Mouse (Mus musculus) MN1 (cell line): ENCODE measurements around the gene Ubr4.
"Not testable (repeated sequence)": the region's sequence is repeated elsewhere in the genome, so short reads cannot be mapped to it uniquely, and the experiment has no call there.

Experiments used
- DNase-seq: peaks from one replicate; pipeline ENCODE4 v3.0.0-alpha.2; 2016; ENCODE audit warnings: low spot score

Ubr4 gene

GRCm38 (mm10) chr4:139357211-139357610 lies 4.8 kb downstream of the Ubr4 start:
- no peak for DNase-seq

DNA sequence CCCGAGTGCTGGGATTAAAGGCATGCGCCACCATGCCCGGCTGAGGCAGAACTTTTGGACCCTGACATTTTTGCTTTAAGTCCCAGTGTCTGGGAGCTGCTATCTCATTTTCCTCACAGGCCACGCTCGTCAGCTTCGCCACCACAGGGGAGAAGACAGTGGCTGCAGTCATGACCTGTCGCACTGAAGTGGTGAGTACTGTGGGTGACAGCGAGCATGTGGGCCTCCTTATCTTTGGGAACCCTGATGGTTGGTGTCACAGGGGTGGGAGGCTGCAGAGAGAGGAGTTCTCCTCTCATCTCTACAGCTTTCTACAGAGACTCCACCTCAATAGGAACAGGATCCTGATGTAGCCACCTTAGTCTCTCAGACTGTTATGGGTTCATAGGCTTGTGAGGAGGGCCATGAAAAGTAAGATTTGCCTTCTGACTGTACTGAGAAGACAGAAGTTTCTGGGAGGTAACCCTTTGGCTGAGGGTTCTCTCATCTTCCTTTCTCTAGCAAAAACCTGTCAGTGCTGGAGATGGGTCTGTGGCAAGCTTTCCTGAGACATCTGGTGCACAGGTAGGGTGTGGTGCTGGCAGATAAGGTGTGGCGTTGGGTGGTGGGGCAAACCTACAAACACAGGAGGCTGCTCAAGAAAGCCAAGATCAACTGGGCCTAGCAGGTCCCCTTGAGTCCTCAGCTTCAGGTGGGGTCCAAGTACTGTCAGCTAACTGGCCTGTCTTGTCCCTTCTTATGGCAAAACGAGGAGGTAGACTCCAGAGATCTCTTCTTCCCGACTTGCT lies 8.5 kb downstream of the Ubr4 start:
- DNase-seq, result no peak

- no peak for DNase-seq
These were observed 14.9 kb downstream of the Ubr4 start for GRCm38 (mm10) chr4:139367336-139367735.

GRCm38 (mm10) chr4:139368038-139368437 lies 15.6 kb downstream of the Ubr4 start:
- no peak for DNase-seq

DNA sequence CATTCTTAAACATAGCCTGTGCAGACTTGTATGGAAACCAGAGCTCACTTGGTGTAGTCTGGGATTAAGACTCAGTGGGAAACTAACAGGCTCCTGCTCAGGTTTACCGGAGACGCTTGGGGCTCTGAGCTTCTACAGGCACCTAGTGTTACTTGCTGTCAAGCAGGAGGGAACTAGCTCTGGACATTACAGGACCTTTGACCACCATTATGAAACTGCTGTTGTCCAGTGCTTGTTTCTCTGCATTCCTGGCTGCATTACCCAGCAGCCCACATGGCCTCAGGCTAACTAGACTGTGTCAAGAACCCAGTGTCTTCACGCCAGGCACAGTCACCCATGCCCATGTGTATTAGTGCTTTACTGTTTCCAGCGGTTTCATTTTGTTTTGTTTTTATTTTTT lies 20.7 kb downstream of the Ubr4 start:
- DNase-seq, result no peak

- DNase-seq, result no peak
These were observed 21.1 kb downstream of the Ubr4 start for GRCm38 (mm10) chr4:139373531-139373930.

GRCm38 (mm10) chr4:139379719-139380118 lies 27.3 kb downstream of the Ubr4 start:
- DNase-seq, result peak; percentile 42

- peak; percentile 98 for DNase-seq
These were observed 27.9 kb downstream of the Ubr4 start for GRCm38 (mm10) chr4:139380207-139380748.

DNA sequence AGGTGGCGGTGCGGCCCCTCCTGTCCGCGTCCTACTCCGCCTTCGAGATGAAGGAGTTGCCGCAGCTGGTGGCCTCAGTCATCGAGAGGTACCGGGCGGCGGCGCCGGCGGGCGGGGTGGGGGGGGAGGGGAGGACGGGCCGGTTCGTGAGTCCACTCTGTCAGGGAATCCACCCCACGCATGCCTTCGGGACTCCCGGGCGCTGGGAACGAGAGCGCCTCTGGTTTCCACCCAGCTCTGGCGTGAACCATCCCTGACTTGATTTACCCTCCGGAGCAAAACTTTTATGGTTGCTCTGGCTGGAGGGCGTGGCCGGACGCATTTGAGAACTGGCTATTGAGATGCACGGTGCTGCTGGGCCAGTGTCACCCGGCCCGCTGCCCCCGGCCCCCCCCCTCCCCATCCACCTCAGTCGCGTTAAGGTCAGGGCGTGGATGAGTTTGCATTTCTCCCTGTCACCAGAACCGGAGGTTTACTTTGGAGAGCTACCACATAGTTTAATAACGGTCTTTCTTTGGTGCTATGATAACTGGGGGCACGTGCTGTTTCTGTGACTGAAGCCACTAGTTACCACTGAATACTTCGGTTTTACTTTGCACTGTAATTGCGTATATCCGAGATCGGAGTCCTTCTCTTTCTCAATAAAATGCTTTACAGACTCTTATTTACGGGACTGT lies 28.5 kb downstream of the Ubr4 start:
- DNase-seq, result no peak

DNA sequence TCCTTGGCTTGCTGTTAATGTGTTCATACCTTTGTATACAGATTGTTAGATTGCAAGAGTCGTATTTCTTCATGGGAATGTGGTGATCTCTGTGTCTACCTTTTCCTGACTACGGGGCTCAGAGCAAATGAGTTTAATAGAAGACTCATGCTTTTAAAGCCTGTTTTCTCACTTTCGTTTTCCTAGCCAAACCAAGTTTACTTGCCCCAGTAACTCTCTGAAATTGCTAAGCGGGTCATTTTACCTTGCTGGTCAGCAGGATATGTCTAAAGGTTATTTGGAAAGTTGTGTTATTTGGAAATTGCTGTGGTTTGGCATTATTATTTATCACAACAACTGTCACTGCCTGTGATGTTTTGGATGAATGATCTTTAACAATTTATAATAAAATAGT lies 29.0 kb downstream of the Ubr4 start:
- DNase-seq, result no peak

DNA sequence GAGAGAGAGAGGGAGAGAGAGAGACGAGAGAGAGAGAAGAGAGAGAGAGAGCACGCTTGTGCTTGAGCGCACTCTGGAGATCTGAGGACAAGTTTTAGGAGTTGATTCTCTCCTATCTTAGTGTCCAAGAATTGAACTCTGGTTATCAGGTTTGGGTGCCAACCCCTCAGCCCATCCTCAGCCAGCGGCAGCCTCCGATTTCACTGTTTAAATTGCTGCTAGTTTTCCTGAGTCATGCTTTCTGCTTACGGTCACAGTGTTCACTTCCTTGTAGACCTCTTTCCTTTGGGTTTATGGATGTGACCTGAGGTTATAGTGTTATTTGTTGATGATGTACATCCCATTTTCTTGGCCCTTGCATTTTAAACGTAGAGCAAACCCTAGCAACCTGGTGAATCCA lies 29.8 kb downstream of the Ubr4 start:
- peak; percentile 25 for DNase-seq

DNA sequence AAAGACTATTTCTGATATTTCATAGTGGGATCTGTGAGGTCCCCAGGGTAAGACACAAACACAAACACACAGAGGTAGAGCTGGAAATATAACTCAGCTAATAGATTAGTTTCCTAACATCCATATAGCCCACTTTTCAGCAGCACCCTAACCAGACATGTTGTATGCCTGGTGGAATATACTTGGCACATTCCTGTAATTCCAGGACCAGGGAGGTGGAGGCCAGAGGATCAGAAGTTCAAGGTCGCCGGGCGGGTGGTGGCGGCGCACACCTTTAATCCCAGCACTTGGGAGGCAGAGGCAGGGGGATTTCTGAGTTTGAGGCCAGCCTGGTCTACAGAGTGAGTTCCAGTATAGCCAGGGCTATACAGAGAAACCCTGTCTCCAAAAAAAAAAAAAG lies 33.4 kb downstream of the Ubr4 start:
- not testable (repeated sequence) for DNase-seq

DNA sequence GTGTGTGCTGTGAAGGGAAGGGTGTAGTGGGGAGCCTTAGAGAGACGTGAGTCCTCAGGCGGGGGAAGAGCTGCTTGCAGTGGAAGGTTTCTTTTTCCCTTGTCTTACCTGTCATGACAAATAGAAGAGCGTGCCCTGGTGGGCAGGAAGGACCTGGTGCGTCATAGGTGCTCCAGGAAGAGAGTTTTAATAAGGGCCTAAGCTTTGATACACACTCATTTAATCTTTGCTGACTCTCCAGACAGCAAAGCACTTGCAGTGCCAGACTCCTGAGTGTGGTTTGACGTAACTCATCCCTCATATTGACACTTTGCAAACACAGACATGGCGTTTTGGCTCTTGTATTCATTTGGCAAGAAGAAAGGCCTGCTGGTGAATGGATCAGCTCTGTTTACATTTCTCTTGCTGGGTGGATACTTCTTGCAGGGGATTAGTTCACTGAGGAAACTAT lies 34.5 kb downstream of the Ubr4 start:
- peak; percentile 45 for DNase-seq

DNA sequence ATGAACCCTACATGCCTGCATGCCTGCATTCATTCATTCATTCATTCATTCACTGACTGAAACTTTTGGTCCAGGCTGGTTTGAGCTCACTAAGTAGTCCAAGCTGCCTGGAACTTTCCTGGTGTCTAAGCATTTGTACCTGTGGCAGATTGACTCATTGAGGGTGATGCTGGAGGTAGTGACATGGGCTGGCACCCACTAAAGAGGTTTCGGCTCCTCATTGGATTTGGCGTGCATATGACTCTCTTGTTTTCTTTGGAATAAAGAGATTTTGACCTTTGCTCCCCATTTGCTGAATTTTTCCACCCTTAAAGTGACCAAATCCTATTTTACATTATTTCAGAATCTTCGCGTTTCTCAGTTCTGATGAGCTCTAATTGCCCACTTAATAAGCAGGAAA lies 37.1 kb downstream of the Ubr4 start:
- no peak for DNase-seq

DNA sequence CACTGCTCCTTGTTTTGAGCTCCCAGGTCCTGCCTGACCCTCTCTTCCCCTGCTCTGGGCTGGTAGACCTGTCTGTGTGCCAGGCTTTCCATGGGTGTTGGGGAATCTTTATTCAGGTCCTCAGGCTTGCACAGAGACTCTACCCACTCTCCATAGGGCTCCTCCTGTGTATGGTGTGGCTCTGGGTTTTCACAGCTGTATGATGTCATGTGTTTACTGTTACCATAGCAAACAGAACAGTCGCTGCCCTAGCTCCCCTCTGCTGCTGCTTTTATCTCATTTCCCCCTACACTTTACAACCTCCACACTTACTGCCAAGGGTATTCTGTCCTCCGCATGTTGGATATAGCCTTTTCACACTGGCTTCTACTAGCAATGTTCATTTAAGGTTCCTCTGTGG lies 43.0 kb downstream of the Ubr4 start:
- DNase-seq, result peak; percentile 70

GRCm38 (mm10) chr4:139400487-139400886 lies 48.1 kb downstream of the Ubr4 start:
- DNase-seq, result no peak

- DNase-seq, result no peak
These were observed 50.8 kb downstream of the Ubr4 start for GRCm38 (mm10) chr4:139403214-139403613.

DNA sequence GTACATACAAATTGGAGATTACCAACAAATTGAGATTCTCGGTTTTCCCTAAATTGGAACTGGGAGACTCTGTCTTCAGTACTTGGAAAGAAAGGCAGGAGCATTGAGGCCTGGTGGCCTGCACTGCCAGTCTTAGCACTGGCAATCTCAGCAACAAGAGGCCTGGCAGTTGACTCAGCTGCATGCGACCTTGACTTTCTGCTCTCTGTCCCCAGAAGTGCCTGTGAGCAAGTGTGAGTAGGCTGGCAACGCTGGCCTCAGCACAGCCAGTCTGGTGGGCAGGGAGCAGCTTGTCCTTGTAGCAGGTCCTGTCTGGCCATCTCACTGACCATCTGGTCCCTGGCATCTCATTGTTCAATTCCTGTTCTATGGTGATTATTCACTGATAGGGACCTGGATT lies 58.9 kb downstream of the Ubr4 start:
- DNase-seq, result no peak

- no peak for DNase-seq
These were observed 65.5 kb downstream of the Ubr4 start for GRCm38 (mm10) chr4:139417868-139418267.

GRCm38 (mm10) chr4:139421621-139422020 lies 69.2 kb downstream of the Ubr4 start:
- DNase-seq, result no peak

DNA sequence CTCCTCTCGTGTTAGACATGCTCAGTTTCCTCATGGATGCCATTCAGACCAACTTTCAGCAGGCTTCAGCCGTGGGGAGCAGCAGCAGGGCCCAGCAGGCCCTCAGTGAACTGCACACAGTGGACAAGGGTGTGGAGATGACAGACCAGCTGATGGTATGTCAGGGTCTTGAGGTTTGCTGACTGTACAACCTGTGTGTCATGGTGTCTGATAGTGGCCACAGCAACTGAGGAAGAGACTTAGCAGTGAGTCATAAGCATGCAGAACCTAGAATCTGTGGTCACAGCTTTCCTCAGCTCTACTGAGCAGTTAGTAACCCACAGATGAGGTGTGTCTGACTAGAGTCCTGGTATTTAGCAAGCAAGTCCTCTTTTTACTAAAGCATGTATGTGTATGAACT lies 70.0 kb downstream of the Ubr4 start:
- no peak for DNase-seq

GRCm38 (mm10) chr4:139423270-139423669 lies 70.9 kb downstream of the Ubr4 start:
- no peak for DNase-seq

DNA sequence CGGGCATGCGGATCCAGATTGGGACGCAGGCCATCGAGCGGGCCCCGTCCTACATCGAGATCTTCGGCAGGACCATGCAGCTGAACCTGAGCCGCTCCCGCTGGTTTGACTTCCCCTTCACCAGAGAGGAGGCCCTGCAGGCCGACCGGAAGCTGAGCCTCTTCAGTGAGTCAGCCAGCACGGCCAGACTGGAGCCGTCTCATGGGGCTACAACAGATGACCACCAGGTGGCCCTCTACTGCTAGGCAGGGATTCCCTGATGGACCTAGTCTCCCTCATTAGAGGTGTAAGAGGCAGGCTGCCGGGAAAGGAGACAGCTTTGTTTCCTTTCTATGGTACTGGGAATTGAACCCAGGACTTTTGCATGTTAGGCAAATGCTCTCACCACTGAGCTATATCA lies 77.8 kb downstream of the Ubr4 start:
- DNase-seq, result peak; percentile 88
